Mouse (Mus musculus) hindbrain, postnatal 0 days (tissue): ENCODE measurements around the gene 1700122O11Rik. TPM values are rescaled to one million over a fixed set of nuclear protein-coding genes. Genes with fewer than 3 reads are reported as not detected.
A peak's percentile ranks its signal among the peaks of the same experiment; 100 is the strongest.

Experiments used
- ATAC-seq: fragments of 200-750 bp; cut with Nextera tagmentation; 2 replicates; pipeline ENCODE4 v1.8.0; 2017; ENCODE audit warnings: mild to moderate bottlenecking, moderate TSS enrichment, moderate library complexity
- DNase-seq: peaks from one replicate; pipeline ENCODE4 v3.0.0-alpha.2; 2015; ENCODE audit warnings: low spot score
- H3K27ac ChIP-seq: fragments of 300-500 bp; sonication (generic); 2 replicates; pipeline ENCODE4 v1.5.1; 2014; ENCODE audit warnings: mild to moderate bottlenecking
- H3K27me3 ChIP-seq: fragments of 300-500 bp; sonication (generic); 2 replicates; pipeline ENCODE4 v1.6.1; 2014; ENCODE audit warnings: low read length, mixed read lengths; ENCODE audit not compliant: insufficient read depth
- H3K36me3 ChIP-seq: fragments of 300-500 bp; sonication (generic); 2 replicates; pipeline ENCODE4 v1.6.1; 2014; ENCODE audit warnings: low read length, mixed read lengths; ENCODE audit not compliant: insufficient read depth
- H3K4me1 ChIP-seq: fragments of 300-500 bp; sonication (generic); 2 replicates; pipeline ENCODE4 v1.6.1; 2014; ENCODE audit warnings: antibody characterized with exemption, low read length, mixed read lengths; ENCODE audit not compliant: insufficient read depth
- H3K4me2 ChIP-seq: fragments of 300-500 bp; sonication (generic); 2 replicates; pipeline ENCODE4 v1.6.1; 2014; ENCODE audit warnings: low read depth, mild to moderate bottlenecking, low read length, moderate library complexity, mixed read lengths
- H3K4me3 ChIP-seq: fragments of 300-500 bp; sonication (generic); 2 replicates; pipeline ENCODE4 v1.5.1; 2014; ENCODE audit warnings: low read length
- H3K9ac ChIP-seq: fragments of 300-500 bp; sonication (generic); replicated peaks from 2 replicates; pipeline ENCODE4 v1.6.1; 2014; ENCODE audit warnings: mild to moderate bottlenecking, low read length, moderate library complexity, mixed read lengths
- H3K9me3 ChIP-seq: fragments of 300-500 bp; sonication (generic); 2 replicates; pipeline ENCODE4 v1.6.1; 2016; ENCODE audit warnings: low read length, mixed read lengths
- CTCF ChIP-seq: IDR thresholded peaks from 2 replicates; pipeline ENCODE4 v1.5.1; 2016; ENCODE audit warnings: antibody characterized with exemption, control low read depth, low read depth
- WGBS: fragments of 180-500 bp; shearing (Covaris S2); extraction: QIAGEN DNeasy Blood & Tissue Kit; methylation state at CpG from one replicate; pipeline ENCODE4 v1.1.7; 2014; 5-methylcytosine and 5-hydroxymethylcytosine counted together
- polyA plus RNA-seq: library from polyadenylated mRNA; unstranded; fragments of >200 nt; fragmentation: Nextera tagmentation; extraction: Ambion mirVana; gene quantifications from 2 replicates; pipeline ENCODE4 v1.2.1, GENCODE M21; 2015
- total RNA-seq: library from RNA; depleted of rRNA; stranded (reverse); fragments of >200 nt; gene quantifications from 2 replicates; pipeline ENCODE4 v1.2.3, GENCODE M21; 2014

1700122O11Rik gene
- total and polyA plus RNA-seq, 2 experiments from 2014 or later, result not detected

- DNase-seq, result no peak
- H3K27me3 ChIP-seq, result no peaks in the 10 kb centered on the region; the same call in 1 of the 2 replicates
- H3K9ac ChIP-seq, result no peak overlapping the region
- 81% methylated on average over 5 of the region's 5 CpGs for WGBS
- no peaks in the 10 kb centered on the region for H3K4me1 ChIP-seq
- no peak overlapping the region for H3K4me2 ChIP-seq
- H3K36me3 ChIP-seq, result no peaks in the 10 kb centered on the region
- no peak overlapping the region for H3K4me3 ChIP-seq
- no peak for ATAC-seq
- peak; percentile 30; the same call in 1 of the 2 replicates for TF ChIP-seq CTCF
- no peaks in the 10 kb centered on the region for H3K9me3 ChIP-seq
- H3K27ac ChIP-seq, result no peak overlapping the region
Measured at GRCm38 (mm10) chr17:48043154-48043880, 5.2 kb upstream of the 1700122O11Rik start.

DNA sequence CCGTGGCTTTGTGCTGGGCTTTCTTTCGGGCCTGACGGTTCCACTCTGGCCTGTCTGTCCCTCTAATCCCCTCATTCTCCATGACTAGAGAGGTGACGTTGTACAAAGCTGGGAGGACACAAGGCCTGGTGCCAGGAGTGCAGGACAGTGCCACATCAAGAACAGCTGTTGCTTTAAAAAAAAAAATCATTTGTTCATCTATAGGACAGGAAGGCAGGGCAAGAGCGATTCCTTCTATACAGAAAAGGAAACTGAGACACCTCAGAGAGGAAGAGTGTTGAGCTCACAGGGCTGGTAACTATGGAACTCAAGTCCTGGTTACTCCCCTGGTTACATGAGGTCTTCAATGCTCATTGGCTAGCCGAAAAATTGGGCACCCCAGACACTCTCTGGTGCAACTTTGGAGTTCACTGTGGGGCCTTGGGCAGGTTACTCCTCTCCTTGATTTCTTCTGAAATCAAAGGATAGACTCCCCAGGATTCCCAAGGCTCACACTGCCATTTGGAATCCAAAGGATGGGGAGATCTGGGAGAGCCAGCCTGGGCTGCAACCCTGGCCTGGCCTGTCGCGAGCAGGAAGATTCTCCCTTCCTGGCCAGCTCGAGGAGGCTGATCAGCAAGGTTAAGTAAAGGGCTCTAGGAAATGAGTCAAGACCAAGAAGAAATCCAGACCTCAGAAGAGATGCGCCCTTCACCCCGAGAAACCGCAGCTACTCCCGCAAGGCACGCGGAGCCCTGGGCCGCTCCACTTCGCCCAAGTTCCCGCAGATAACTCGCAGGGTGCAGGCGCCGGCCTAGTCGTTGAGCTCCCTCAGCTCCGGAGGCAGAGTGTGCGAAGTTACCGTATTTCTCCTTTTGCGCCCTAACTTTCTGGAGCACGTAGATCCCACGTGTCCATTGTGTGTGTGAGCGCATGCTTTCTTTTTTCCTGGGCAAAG is 3.5 kb upstream of the 1700122O11Rik start:
- peak overlapping the region; percentile 36 for H3K4me2 ChIP-seq
- WGBS, result 12% methylated on average over 29 of the region's 29 CpGs
- H3K36me3 ChIP-seq, result no peaks in the 10 kb centered on the region
- H3K9ac ChIP-seq, result no peak overlapping the region
- H3K9me3 ChIP-seq, result no peaks in the 10 kb centered on the region
- H3K27ac ChIP-seq, result peak overlapping the region; percentile 52; the same call in 1 of the 2 replicates
- no peaks in the 10 kb centered on the region; the same call in 1 of the 2 replicates for H3K27me3 ChIP-seq
- no peak for TF ChIP-seq CTCF
- H3K4me3 ChIP-seq, result no peak overlapping the region
- DNase-seq, result peak; percentile 80
- no peaks in the 10 kb centered on the region for H3K4me1 ChIP-seq
- peak; percentile 74 for ATAC-seq

GRCm38 (mm10) chr17:48039232-48039866 is 1.3 kb upstream of the 1700122O11Rik start:
- DNase-seq, result peak; percentile 43
- no peak overlapping the region for H3K9ac ChIP-seq
- 16% methylated on average over 14 of the region's 14 CpGs for WGBS

DNA sequence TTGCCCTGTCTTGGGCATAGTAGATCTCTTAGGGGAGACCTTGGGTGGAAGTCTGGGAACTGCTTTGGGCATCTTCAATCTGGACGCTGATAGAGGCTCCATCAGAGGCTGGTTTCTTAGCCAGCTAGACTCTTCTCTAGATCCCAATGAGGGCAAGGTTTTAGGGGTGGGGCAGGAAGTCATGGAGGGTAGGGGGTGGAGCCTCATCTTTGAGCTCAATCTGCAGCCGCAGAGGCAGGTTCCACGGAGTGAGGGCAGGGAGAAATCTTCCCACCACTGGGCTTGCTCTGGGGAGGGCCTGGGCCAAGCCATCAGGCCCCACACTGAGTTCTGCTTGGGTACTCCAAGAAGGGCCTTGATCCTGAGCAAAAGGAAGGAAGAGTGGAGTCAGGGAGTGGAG is 1.2 kb downstream of the 1700122O11Rik start:
- Histone ChIP-seq H3K27me3 (peaks cover 5% of the 10 kb centered on the region), H3K4me2 (no peak overlapping the region), H3K36me3 (no peaks in the 10 kb centered on the region), H3K9me3 (no peaks in the 10 kb centered on the region), H3K4me3 (no peak overlapping the region), H3K4me1 (no peaks in the 10 kb centered on the region), H3K27ac (no peak overlapping the region), H3K9ac (no peak overlapping the region)
- no peak for ATAC-seq
- 66% methylated on average over 3 of the region's 3 CpGs for WGBS
- DNase-seq, result no peak
- no peak for TF ChIP-seq CTCF

More at GRCm38 (mm10) chr17:48039232-48039866, 1.3 kb upstream of the 1700122O11Rik start:
- peak; percentile 9; the same call in 1 of the 2 replicates for TF ChIP-seq CTCF
- Histone ChIP-seq H3K4me2 (no peak overlapping the region), H3K27ac (no peak overlapping the region), H3K9me3 (no peaks in the 10 kb centered on the region), H3K4me3 (no peak overlapping the region), H3K4me1 (no peaks in the 10 kb centered on the region), H3K36me3 (no peaks in the 10 kb centered on the region), H3K27me3 (no peaks in the 10 kb centered on the region; the same call in 1 of the 2 replicates)
- ATAC-seq, result peak; percentile 60; the same call in 1 of the 2 replicates

DNA sequence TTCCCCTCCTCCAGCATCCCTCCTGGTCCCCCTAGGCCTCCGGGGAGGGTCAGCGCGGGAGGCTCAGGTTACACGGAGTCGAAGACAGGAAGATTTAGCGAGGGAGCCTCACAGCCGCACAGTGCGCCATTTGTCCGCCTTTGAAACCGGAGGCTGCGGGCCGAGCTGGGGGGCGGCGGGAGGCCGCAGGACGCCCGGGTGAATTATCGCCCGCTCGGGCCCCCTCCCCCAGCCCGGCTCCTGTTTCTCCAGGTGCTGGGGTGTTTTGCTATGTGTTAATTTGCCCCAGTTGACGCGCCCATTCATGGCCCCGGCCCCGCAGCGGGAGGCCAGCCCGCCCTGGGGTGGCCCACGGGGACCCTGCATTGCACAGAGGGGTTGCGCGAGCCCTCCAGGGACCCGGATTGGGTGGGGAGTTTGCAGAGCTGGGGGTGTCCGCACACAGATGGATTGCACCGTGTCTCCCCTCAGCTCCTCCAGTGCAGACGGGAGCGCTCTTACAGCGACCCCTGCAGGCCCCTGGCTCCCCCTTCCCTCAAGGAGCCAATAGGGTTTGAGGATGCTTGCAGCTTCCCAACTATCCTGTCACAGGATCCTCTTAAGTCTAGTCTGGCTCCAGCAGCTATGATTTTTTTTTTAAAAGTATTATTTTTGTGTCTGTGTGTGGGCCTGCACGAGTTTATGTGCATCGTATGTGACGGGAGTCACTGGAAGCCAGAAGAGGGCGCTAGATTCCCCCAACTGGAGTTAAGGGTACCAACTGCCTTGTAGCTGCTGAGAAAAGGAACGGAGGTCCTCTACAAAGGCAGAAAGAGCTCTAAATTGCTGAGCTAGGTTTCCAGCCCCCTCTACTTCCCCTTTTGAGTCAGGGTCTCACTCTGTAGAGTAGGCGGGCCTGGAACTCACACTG is 6.3 kb downstream of the 1700122O11Rik start:
- Histone ChIP-seq H3K4me2 (peak overlapping the region; percentile 62), H3K4me1 (peaks cover 11% of the 10 kb centered on the region), H3K4me3 (peak overlapping the region; percentile 32), H3K36me3 (no peaks in the 10 kb centered on the region), H3K27me3 (peaks cover 5% of the 10 kb centered on the region; the same call in 1 of the 2 replicates), H3K9me3 (no peaks in the 10 kb centered on the region), H3K9ac (peak overlapping the region; percentile 41; the same call in 1 of the 2 replicates), H3K27ac (no peak overlapping the region)
- ATAC-seq (peak; percentile 56), DNase-seq (peak; percentile 65)
- TF ChIP-seq CTCF, result peak; percentile 62
- WGBS, result 6% methylated on average over 42 of the region's 42 CpGs
